Comparison of ENCODE assay signal across 9 mouse cellular contexts in genomic region chr7:143757027-143757390, GRCm38 (mm10). TPM values are rescaled to one million over a fixed set of nuclear protein-coding genes. Genes with fewer than 3 reads are reported as not detected.
A peak's percentile ranks its signal among the peaks of the same experiment; 100 is the strongest.
DNase-seq lines count a peak whose midpoint lies in the region; ATAC-seq and TF ChIP-seq lines count a peak whose summit lies in the region.
"Had no signal": no experiment of that assay in that cellular context is flagged by ENCODE, and none has a peak within 500 bp of the region (broad histone marks: within the 10 kb centered on the region; RNA-seq: fewer than 3 reads in every experiment).

No protein-coding gene starts in this region.

- H3K9ac ChIP-seq in embryonic facial prominence, embryonic 15.5 days = 0 out of 2 replicates have a peak overlapping the region, but pooled peaks have one; percentile 15
- peak overlapping the region; percentile 71 for H3K9ac ChIP-seq in heart, embryonic 13.5 days
- no peak overlapping the region for H3K9ac ChIP-seq in kidney, postnatal 0 days (ENCODE audit: low read depth, low read length)
- no peak overlapping the region for H3K9ac ChIP-seq in liver, embryonic 15.5 days
- peak overlapping the region; percentile 5; the same call in 1 of the 2 replicates for H3K9ac ChIP-seq in neural tube, embryonic 11.5 days (ENCODE audit: low read length)

- 2% methylated on average over 15 of the region's 15 CpGs for WGBS in embryonic facial prominence, embryonic 15.5 days
- whole genome bisulfite sequencing in heart, embryonic 13.5 days = 4% methylated on average over 15 of the region's 15 CpGs
- under 1% methylated on average over 15 of the region's 15 CpGs for WGBS in kidney, postnatal 0 days
- under 1% methylated on average over 15 of the region's 15 CpGs for WGBS in liver, embryonic 15.5 days (ENCODE audit: insufficient replicate concordance)
- 7% methylated on average over 15 of the region's 15 CpGs for WGBS in neural tube, embryonic 11.5 days

- peaks cover 16% of the 10 kb centered on the region for H3K4me1 ChIP-seq in embryonic facial prominence, embryonic 15.5 days
- H3K4me1 ChIP-seq in heart, embryonic 13.5 days = peaks cover 25% of the 10 kb centered on the region
- H3K4me1 ChIP-seq in kidney, postnatal 0 days (replicated peaks; ENCODE audit: insufficient read depth, low read length) = no peaks in the 10 kb centered on the region
- H3K4me1 ChIP-seq in liver, embryonic 15.5 days (replicated peaks) = peaks cover 17% of the 10 kb centered on the region
- H3K4me1 ChIP-seq in neural tube, embryonic 11.5 days (ENCODE audit: control insufficient read depth, insufficient read depth, low read length) = peaks cover 3% of the 10 kb centered on the region; the same call in 1 of the 2 replicates

- no peaks in the 10 kb centered on the region for H3K36me3 ChIP-seq in embryonic facial prominence, embryonic 15.5 days
- no peaks in the 10 kb centered on the region for H3K36me3 ChIP-seq in heart, embryonic 13.5 days
- no peaks in the 10 kb centered on the region for H3K36me3 ChIP-seq in kidney, postnatal 0 days (ENCODE audit: insufficient read depth, low read length)
- H3K36me3 ChIP-seq in liver, embryonic 15.5 days (replicated peaks) = no peaks in the 10 kb centered on the region
- H3K36me3 ChIP-seq in neural tube, embryonic 11.5 days (ENCODE audit: control insufficient read depth, insufficient read depth, low read length) = no peaks in the 10 kb centered on the region

- peak overlapping the region; percentile 44 for H3K4me3 ChIP-seq in embryonic facial prominence, embryonic 15.5 days (replicated peaks)
- H3K4me3 ChIP-seq in heart, embryonic 13.5 days = peak overlapping the region; percentile 48
- peak overlapping the region; percentile 19 for H3K4me3 ChIP-seq in kidney, postnatal 0 days (replicated peaks; ENCODE audit: low read depth, low read length)
- H3K4me3 ChIP-seq in liver, embryonic 15.5 days (replicated peaks) = peak overlapping the region; percentile 26
- peak overlapping the region; percentile 23 for H3K4me3 ChIP-seq in neural tube, embryonic 11.5 days (ENCODE audit: low read depth, low read length)
- H3K4me3 ChIP-seq: erythroblast, embryonic 14.5 days had no signal

- TF ChIP-seq CTCF in kidney, postnatal 0 days (IDR thresholded peaks at IDR 0.05; ENCODE audit: low read depth) = no peak

- peak; percentile 91 for DNase-seq in CD4-positive helper T cell, adult 2 months (ENCODE audit: low read depth, low spot score)
- peak; percentile 32 to 57 for DNase-seq in adrenal gland, postnatal 4 days (ENCODE audit: low spot score in 2 of 2)
- DNase-seq in kidney, postnatal 0 days (ENCODE audit: low spot score) = peak; percentile 91
- DNase-seq in neural tube, embryonic 11.5 days (ENCODE audit: low spot score) = peak; percentile 78
- DNase-seq in testis, postnatal 10 days (ENCODE audit: low spot score) = peak; percentile 86

- H3K9me3 ChIP-seq in embryonic facial prominence, embryonic 15.5 days (replicated peaks) = no peaks in the 10 kb centered on the region
- H3K9me3 ChIP-seq in heart, embryonic 13.5 days = no peaks in the 10 kb centered on the region
- H3K9me3 ChIP-seq in kidney, postnatal 0 days (replicated peaks; ENCODE audit: low read length) = no peaks in the 10 kb centered on the region
- H3K9me3 ChIP-seq in liver, embryonic 15.5 days (replicated peaks) = no peaks in the 10 kb centered on the region
- no peaks in the 10 kb centered on the region for H3K9me3 ChIP-seq in neural tube, embryonic 11.5 days (ENCODE audit: control insufficient read depth, low read length)

- H3K4me2 ChIP-seq in embryonic facial prominence, embryonic 15.5 days (replicated peaks) = peak overlapping the region; percentile 88
- H3K4me2 ChIP-seq in heart, embryonic 13.5 days = peak overlapping the region; percentile 80
- peak overlapping the region; percentile 62 for H3K4me2 ChIP-seq in kidney, postnatal 0 days (ENCODE audit: low read length)
- peak overlapping the region; percentile 63 for H3K4me2 ChIP-seq in liver, embryonic 15.5 days
- peak overlapping the region; percentile 58 for H3K4me2 ChIP-seq in neural tube, embryonic 11.5 days (ENCODE audit: low read depth)

- ATAC-seq in embryonic facial prominence, embryonic 15.5 days (ENCODE audit: insufficient number of reproducible peaks, low FRiP score, low TSS enrichment, low read depth) = peak; percentile 89
- ATAC-seq in heart, embryonic 13.5 days (ENCODE audit: extremely low read depth, insufficient number of reproducible peaks, low FRiP score, low TSS enrichment) = no peak; the same call in 1 of the 2 replicates
- peak; percentile 85 for ATAC-seq in kidney, postnatal 0 days (replicated peaks; ENCODE audit: low FRiP score, low read depth)
- peak; percentile 58; the same call in 1 of the 2 replicates for ATAC-seq in liver, embryonic 15.5 days (ENCODE audit: insufficient read depth)
- ATAC-seq in neural tube, embryonic 11.5 days (ENCODE audit: insufficient read depth, low FRiP score, low TSS enrichment) = peak; percentile 87

- H3K27ac ChIP-seq in embryonic facial prominence, embryonic 15.5 days (replicated peaks) = no peak overlapping the region
- no peak overlapping the region for H3K27ac ChIP-seq in heart, embryonic 13.5 days (replicated peaks)
- H3K27ac ChIP-seq in kidney, postnatal 0 days = no peak overlapping the region
- H3K27ac ChIP-seq in liver, embryonic 15.5 days (replicated peaks) = no peak overlapping the region
- no peak overlapping the region for H3K27ac ChIP-seq in neural tube, embryonic 11.5 days (ENCODE audit: low read depth, low read length)

- peaks cover 4% of the 10 kb centered on the region for H3K27me3 ChIP-seq in embryonic facial prominence, embryonic 15.5 days
- H3K27me3 ChIP-seq in heart, embryonic 13.5 days (replicated peaks) = peaks cover 56% of the 10 kb centered on the region
- H3K27me3 ChIP-seq in kidney, postnatal 0 days (ENCODE audit: insufficient read depth, low read length) = no peaks in the 10 kb centered on the region
- H3K27me3 ChIP-seq in liver, embryonic 15.5 days = peaks cover 25% of the 10 kb centered on the region
- peaks cover 8% of the 10 kb centered on the region for H3K27me3 ChIP-seq in neural tube, embryonic 11.5 days (ENCODE audit: control insufficient read depth, insufficient read depth, low read length)

RNA-seq across cellular contexts. Expression of gene Osbpl5, which starts 0.2 kb away (rescaled TPM):
- total RNA-seq in adrenal gland, postnatal 4 days (2021) = 10 to 100 TPM; 42.3 to 50.7 TPM
- 61.5 and 65.2 TPM in 2 replicates for polyA plus RNA-seq in embryonic facial prominence, embryonic 15.5 days (2015; fragmentation: Nextera tagmentation; extraction: Ambion mirVana)
- 34.8 and 36.2 TPM in 2 replicates for polyA plus RNA-seq in heart, embryonic 13.5 days (2015; fragmentation: Nextera tagmentation; extraction: Ambion mirVana)
- polyA plus RNA-seq in kidney, postnatal 0 days (2015; fragmentation: Nextera tagmentation; extraction: Ambion mirVana) = 29.0 and 30.4 TPM in 2 replicates
- polyA plus RNA-seq in liver, embryonic 15.5 days (2015; fragmentation: Nextera tagmentation; extraction: Ambion mirVana) = 1.9 and 2.9 TPM in 2 replicates
- 15.8 and 18.9 TPM in 2 replicates for polyA plus RNA-seq in neural tube, embryonic 11.5 days (2014; fragmentation: Nextera tagmentation; extraction: Ambion mirVana)
- polyA plus RNA-seq: erythroblast, embryonic 14.5 days had no signal

RNA-seq across cellular contexts. Expression of gene Mrgprg, which starts 9.8 kb away (rescaled TPM):
- not detected for total RNA-seq in adrenal gland, postnatal 4 days (2021)
- not detected in 2 replicates for polyA plus RNA-seq in embryonic facial prominence, embryonic 15.5 days (2015; fragmentation: Nextera tagmentation; extraction: Ambion mirVana)
- not detected in 2 replicates for polyA plus RNA-seq in heart, embryonic 13.5 days (2015; fragmentation: Nextera tagmentation; extraction: Ambion mirVana)
- polyA plus RNA-seq in kidney, postnatal 0 days (2015; fragmentation: Nextera tagmentation; extraction: Ambion mirVana) = not detected in 2 replicates
- not detected in 2 replicates for polyA plus RNA-seq in liver, embryonic 15.5 days (2015; fragmentation: Nextera tagmentation; extraction: Ambion mirVana)
- not detected in 2 replicates for polyA plus RNA-seq in neural tube, embryonic 11.5 days (2014; fragmentation: Nextera tagmentation; extraction: Ambion mirVana)
- polyA plus RNA-seq: erythroblast, embryonic 14.5 days had no signal

RNA-seq across cellular contexts. Expression of gene Mrgpre, which starts 27.3 kb away (rescaled TPM):
- total RNA-seq in adrenal gland, postnatal 4 days (2021) = 1 to 10 TPM; 3.0 to 3.4 TPM
- 1.9 and 2.5 TPM in 2 replicates for polyA plus RNA-seq in embryonic facial prominence, embryonic 15.5 days (2015; fragmentation: Nextera tagmentation; extraction: Ambion mirVana)
- 1.8 and 1.9 TPM in 2 replicates for polyA plus RNA-seq in heart, embryonic 13.5 days (2015; fragmentation: Nextera tagmentation; extraction: Ambion mirVana)
- 1.2 TPM in 2 replicates for polyA plus RNA-seq in kidney, postnatal 0 days (2015; fragmentation: Nextera tagmentation; extraction: Ambion mirVana)
- polyA plus RNA-seq in liver, embryonic 15.5 days (2015; fragmentation: Nextera tagmentation; extraction: Ambion mirVana) = 0.48 and 0.52 TPM in 2 replicates
- 2.8 and 4.4 TPM in 2 replicates for polyA plus RNA-seq in neural tube, embryonic 11.5 days (2014; fragmentation: Nextera tagmentation; extraction: Ambion mirVana)
- polyA plus RNA-seq: erythroblast, embryonic 14.5 days had no signal

Comparison
In these comparisons a context has a peak if more than half of its experiments do, and no peak if none do; other contexts are left out.
1. H3K9ac ChIP-seq: peak in embryonic facial prominence, embryonic 15.5 days (single experiment), heart, embryonic 13.5 days (single experiment) and neural tube, embryonic 11.5 days (single experiment); none in kidney, postnatal 0 days (single experiment) and liver, embryonic 15.5 days (single experiment).
2. Peak in every context shown above with its lines, with median percentiles within 50 percentile points of each other: DNase-seq, H3K4me2 ChIP-seq and H3K4me3 ChIP-seq.